Mouse (Mus musculus) bone marrow macrophage, adult 2 months (primary cell): ENCODE data around the gene Sema3c. TPM values are rescaled to one million over a fixed set of nuclear protein-coding genes. Genes with fewer than 3 reads are reported as not detected.
"Not testable (repeated sequence)": the region's sequence is repeated elsewhere in the genome, so short reads cannot be mapped to it uniquely, and the experiment has no call there.

Source experiments
- H3K27ac ChIP-seq: 2 replicates; pipeline ENCODE4 v1.5.1; 2012; ENCODE audit warnings: low read depth, low read length; ENCODE audit not compliant: insufficient read depth
- H3K4me1 ChIP-seq: 2 replicates; pipeline ENCODE4 v1.6.1; 2012; ENCODE audit warnings: low read length; ENCODE audit not compliant: control insufficient read depth, insufficient read depth
- H3K4me3 ChIP-seq: 2 replicates; pipeline ENCODE4 v1.5.1; 2012; ENCODE audit warnings: mild to moderate bottlenecking, low read length, moderate library complexity; ENCODE audit not compliant: insufficient read depth
- CTCF ChIP-seq: IDR thresholded peaks from 2 replicates; pipeline ENCODE4 v1.5.1; 2012; ENCODE audit warnings: low read depth, mild to moderate bottlenecking, low read length, moderate library complexity
- POLR2A ChIP-seq: IDR thresholded peaks from 2 replicates; pipeline ENCODE4 v1.6.1; 2012; ENCODE audit warnings: mild to moderate bottlenecking, low read depth, low read length, borderline replicate concordance
- polyA plus RNA-seq: library from polyadenylated mRNA; stranded (reverse); fragments of >200 nt; gene quantifications from 2 replicates; pipeline ENCODE4 v1.2.4, GENCODE M21; 2012; ENCODE audit not compliant: missing spikeins, insufficient read depth, insufficient read length

Gene Sema3c
- 0.61 and 0.78 TPM in 2 replicates for polyA plus RNA-seq

DNA sequence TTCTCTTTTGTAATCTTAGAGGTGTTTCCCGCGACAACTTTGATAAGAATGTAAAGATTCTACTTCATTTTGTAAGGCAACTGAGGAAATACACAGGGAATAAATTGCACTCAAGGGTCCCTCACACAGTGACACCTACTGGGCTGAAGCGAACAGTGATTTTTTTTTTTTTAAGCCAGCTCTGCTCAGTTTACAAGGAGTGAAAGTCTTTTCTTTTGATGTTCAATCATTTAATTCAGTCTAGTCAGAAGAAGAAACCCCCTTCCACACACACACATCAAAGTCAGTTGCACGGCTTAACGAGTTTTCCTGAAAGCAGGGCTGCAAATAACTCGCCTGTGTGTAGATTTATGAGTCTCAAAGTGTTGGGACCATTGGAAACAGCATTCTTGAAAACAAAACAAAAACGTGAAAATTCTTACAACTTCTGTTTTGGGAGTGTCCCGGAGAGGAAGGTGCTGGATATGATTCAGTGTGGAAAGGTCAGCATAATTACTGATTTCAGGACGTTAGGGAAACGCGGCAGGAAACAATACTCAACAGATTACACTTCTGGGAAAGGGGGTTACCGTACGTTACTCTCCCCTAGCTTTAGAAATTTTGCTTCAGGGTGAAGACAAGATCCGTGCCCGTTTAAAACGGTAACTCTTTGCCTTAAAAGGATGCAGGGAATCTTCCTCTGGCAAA, at the start of gene Sema3c:
Gene Sema3c (plus strand): TSS at position 588 of the 687 bp plus-strand sequence.
- peak within 1 kb of the TSS; percentile 70 for H3K4me3 ChIP-seq
- H3K4me1 ChIP-seq = no peaks in the 10 kb centered on the region
- TF ChIP-seq CTCF (no peak), POLR2A (no peak)
- H3K27ac ChIP-seq = no peak within 1 kb of the TSS

DNA sequence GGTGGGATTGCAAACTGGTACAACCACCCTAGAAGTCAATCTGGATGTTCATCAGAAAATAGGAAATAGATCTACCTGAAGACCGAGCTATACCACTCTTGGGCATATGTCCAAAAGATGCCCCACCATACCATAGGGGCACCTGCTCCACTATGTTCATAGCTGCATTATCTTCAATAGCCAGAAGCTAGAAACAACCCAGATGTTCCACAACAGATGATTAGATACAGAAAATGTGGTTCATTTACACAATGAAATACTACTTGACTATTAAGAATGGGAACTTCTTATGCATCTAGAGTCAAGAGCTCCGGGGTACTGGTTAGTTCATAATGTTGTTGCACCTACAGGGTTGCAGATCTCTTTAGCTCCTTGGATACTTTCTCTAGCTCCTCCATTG, 42.9 kb upstream of the Sema3c start:
- H3K27ac ChIP-seq, H3K4me3 ChIP-seq, H3K4me1 ChIP-seq: not testable (repeated sequence)

DNA sequence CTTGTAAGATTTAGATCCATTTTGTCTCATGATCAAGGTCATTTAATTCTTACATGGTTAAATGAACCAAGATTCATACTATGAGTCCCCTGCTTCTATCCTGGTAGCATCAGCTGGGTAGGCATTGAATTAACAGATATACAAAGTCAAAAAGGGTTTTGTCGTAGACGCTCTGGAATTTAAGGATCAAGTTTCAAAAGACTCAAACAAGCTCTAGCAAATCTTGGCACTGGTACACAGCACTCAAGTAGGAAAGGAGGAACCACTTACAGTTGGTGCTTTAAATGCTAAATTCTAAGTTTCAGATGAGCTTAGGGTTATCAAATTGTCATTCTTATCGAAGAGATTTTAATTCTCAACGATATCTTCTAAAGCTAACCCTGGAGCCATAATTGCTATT, 30.9 kb upstream of the Sema3c start:
- TF ChIP-seq POLR2A (no peak), CTCF (no peak)
- H3K27ac ChIP-seq = no peak overlapping the region
- no peak overlapping the region for H3K4me3 ChIP-seq
- H3K4me1 ChIP-seq = no peaks in the 10 kb centered on the region

DNA sequence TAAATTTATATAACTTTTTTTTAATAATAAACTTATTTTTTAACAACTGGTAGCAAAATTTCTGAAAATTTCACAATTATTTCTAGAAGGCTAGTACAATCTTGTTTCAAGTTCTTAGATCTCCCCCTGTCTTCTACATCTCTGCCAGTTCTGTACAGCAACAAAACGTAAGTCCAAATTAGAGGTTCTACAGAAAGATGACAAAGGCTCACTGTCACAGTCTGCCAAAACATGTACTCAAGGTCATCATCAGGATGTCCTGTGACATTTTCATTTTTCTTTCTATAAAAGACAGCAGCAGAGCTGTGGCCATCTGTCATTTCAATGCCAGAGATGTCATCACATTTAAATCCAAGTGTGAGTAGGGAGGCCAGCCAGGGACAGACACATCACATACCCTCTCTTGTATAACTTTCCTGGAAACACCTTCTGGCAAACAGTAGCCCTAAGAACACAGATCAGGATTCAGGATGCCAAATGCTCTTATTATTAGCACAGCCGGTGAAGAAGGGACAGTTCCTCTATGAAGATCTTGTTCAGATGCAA, 29.1 kb upstream of the Sema3c start:
- Histone ChIP-seq H3K27ac (no peak overlapping the region), H3K4me3 (no peak overlapping the region), H3K4me1 (no peaks in the 10 kb centered on the region)
- no peak for TF ChIP-seq POLR2A
- no peak for TF ChIP-seq CTCF

DNA sequence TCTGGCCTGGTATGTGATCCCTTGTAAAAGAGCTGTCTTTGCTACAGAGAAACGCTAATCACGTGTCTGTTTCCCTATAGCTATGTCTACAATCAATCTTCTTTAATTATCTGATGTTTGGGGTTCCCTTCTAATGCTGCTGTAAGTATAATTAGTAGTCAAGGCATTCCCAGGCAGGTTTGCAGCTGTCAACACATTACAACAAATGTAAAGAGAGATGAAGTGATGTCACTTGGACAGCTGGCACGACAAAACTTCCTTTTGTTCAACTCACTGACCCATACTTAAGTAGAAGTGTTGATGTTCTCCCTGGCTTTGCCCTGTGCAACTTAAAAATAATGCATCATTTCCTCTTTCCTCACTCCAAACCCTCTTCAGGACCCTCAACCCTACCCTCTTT, 22.4 kb upstream of the Sema3c start:
- H3K27ac ChIP-seq = no peak overlapping the region
- no peak overlapping the region for H3K4me3 ChIP-seq
- no peak for TF ChIP-seq POLR2A
- no peak for TF ChIP-seq CTCF
- peaks cover 7% of the 10 kb centered on the region for H3K4me1 ChIP-seq

DNA sequence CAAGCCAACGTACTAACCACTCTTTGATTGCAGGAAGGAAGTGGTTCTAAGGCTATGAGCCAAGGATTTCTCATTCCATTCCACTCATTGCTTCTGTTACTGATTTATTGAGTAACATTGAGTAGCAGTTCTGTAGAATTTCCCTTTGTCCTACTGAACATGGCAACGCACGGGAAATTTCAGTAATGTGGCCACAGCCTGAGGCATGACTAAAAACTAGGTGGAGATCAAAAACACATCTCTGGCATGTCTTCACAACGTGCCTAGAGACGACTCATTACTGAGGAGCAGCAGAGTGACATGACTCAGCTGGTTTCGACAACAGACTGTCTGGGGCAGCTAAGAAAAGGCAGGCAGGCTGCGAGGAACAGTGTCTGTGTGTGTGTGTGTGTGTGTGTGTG, 18.0 kb upstream of the Sema3c start:
- peak overlapping the region; percentile 32 for H3K4me3 ChIP-seq
- peaks cover 11% of the 10 kb centered on the region for H3K4me1 ChIP-seq
- no peak for TF ChIP-seq POLR2A
- TF ChIP-seq CTCF = no peak
- H3K27ac ChIP-seq = peak overlapping the region; percentile 38

DNA sequence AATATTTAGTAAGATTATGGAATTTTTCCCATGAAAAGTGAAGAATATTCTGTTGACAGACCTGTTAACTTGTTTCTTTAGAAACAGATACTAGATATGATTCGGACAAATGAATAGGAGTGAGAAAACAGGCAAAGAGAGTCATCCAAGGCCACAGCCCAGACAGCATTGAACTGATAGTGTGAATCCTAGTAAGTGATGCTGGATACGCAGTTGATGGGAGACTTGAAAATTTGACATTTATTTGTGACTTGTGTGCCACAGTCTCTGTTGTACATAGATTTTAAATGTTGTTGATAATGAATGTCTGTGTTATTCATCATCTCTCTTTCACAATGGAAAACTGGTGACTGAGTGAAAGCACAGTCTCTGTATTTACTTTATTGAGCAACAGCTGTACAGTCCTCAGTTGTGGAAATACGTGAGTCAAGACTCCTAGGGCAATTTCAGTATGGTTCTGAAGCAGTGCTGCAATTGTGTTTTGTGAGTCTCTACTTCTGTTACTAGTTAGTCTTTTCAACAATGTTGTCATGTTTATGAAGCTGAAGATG, 17.3 kb upstream of the Sema3c start:
- no peak overlapping the region for H3K4me3 ChIP-seq
- no peak overlapping the region for H3K27ac ChIP-seq
- TF ChIP-seq POLR2A = no peak
- no peak for TF ChIP-seq CTCF
- H3K4me1 ChIP-seq = peaks cover 9% of the 10 kb centered on the region

DNA sequence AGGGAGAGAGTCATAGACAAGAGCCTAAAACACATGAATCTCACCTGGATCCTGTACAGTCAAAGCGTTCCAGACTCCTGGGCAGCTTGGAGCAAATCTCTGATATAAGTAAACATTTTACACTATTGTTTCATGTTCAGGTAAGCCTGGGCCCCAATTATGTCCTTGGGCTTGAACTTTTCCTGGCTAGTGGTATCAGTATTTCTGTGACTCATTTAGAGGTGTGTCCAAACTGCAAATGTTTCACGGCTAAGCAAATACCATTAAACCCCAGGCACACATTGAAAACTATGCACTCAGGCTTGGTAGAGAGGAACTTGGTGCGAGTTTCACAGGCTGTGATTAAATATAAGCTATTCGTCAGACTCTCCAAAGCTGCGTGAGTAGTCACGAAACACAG, 2.5 kb upstream of the Sema3c start:
- Histone ChIP-seq H3K4me1 (no peaks in the 10 kb centered on the region), H3K27ac (no peak overlapping the region), H3K4me3 (no peak overlapping the region)
- no peak for TF ChIP-seq POLR2A
- no peak for TF ChIP-seq CTCF

DNA sequence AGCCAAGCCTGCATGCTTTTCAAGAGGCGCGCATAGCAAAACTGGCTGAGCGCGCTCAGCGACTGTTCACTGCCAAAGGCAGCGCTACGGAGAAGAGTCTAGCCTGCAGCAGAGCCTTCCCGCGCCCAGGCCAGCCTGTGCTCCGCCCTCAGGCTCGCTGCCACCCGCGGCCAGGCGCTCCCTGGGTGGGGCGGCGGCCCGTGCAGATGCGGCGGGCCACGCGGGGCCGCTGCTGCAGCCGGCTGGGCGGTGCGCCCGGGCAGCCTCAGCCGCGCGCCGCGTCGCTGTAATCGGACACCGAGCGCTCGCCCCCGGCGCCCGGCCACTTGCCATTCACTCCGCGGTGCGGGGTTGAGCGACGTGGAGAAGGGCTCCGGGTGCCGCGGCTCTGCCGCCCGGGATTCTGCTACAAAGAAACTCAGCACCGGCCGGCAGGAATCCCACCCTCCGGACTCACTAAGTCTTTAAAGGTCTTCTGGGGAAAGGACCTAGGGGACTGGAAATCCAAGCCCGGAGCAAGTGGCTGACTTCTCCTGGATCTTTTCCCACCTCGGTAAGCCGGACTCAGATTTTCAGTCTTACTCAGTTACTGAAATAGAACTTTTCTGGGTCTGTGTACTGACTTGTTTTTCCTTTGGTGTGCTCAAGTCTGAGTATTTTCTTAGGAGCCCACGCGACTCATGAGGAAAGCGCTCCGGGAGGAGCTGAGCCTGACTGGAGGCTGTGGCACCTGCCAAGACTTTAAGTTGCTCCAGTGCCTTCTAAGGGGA, 517 bp downstream of the Sema3c start:
- no peak for TF ChIP-seq CTCF
- no peak for TF ChIP-seq POLR2A
- Histone ChIP-seq H3K27ac (no peak overlapping the region), H3K4me1 (no peaks in the 10 kb centered on the region), H3K4me3 (peak overlapping the region; percentile 70)

DNA sequence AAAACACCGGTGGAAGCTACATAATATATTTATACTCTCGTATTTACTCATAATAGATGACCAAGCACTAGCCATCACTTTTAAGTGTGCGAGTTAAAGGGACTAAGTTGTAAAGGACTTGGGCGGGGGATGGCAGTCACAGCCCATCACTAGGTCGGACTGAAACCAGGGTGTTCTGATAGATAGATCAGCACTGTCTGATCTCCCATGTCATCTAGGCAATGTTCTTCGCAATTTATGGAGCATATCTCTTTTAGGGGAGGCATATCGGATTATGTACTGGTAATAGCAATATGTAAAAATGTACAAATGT, 1.1 kb downstream of the Sema3c start:
- TF ChIP-seq POLR2A (no peak), CTCF (no peak)
- H3K4me1 ChIP-seq = no peaks in the 10 kb centered on the region
- no peak overlapping the region for H3K27ac ChIP-seq
- H3K4me3 ChIP-seq = peak overlapping the region; percentile 70; the same call in 1 of the 2 replicates
